Mouse (Mus musculus): ENCODE results near the gene Fbxo24. TPM values are rescaled to one million over a fixed set of nuclear protein-coding genes. Genes with fewer than 3 reads are reported as not detected.

Gene Fbxo24
- total RNA-seq, 2 experiments from 2014 or later, result 0.93 to 1.3 TPM

DNA sequence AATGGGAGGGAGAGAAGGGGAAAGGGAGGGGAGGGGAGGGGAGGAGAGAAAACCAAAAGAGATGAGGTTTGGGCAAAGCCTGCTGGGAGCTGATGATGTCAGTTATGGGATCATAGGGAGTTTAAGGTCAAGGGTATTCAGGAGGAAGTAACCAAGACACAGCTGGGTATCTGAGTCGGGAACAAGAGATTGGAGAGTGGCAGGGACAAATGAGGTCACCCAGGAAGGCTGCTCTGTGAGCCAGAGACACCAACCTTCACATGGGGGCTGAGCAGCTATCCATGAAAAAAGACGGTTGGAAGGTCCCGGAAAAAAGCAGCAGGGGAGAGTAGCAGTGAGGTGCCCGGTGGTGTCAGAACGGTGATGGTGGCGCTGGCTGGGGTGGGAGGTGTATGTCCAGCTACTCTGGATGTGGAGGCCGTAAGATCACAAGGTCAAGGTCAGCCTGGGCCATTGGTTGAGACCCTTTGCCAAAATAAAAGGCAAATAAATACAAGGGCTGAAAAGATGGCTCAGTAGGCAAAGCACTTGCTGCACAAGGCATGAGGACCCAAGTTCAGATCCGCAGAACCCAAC lies 60.5 kb downstream of the Fbxo24 start:
- DNase-seq (ENCODE audit: low spot score in 2 of 2), result no peak

DNA sequence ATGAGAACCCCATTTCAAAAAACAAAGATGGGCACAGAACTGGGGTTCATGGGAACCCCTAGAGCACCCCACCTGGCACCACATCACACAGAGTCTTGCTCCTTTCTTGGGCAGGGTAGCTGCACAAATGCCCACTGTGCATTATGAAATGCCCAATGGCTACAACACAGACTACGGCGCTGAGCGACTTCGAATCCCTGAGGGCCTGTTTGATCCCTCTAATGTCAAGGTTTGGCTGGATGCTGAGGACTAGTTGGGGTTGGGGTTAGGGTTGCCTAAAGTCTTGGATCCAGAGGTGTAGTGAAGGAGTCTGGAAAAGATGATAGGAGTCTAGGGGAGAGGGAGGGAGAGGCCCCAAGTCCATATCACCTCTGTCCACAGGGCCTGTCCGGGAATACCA lies 62.4 kb downstream of the Fbxo24 start:
- DNase-seq (ENCODE audit: low spot score in 2 of 2), result no peak

DNA sequence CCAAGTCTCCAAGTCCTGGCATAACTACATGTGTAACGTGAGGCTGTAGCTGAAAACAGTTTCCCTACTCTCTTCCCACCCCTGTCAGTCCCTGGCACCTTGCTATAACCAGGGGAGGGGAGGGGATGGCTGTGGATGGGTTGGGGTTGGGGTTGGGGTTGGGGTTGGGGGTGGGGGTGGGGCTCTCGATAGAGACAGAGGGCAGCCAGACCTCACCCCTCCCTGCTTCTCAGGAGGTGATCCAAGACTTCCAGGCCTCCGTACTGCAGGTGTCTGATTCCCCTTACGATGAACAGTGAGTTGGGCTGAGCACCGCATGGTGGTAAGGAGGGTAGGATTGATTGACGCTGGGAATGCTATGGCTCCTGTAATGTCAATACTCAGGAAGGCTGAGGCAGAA lies 63.1 kb downstream of the Fbxo24 start:
- DNase-seq (ENCODE audit: low spot score in 2 of 2), result no peak

DNA sequence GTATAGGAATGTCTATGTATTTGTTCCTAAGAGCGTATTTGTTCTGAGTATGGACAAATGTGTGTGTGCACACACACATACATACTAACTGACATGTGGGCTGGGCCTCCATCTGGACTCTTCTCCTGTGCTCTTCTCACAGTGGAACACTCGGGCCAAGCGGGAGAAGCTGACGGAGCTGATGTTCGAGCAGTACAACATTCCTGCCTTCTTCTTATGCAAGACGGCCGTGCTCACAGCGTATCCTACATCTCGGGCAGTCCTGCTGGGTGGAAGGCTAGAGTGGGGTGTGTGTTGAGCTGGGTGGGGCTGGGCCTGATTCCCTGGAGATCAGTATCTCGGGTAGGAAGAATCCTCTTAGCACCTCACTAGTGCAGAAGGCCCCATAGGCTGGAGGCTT lies 65.8 kb downstream of the Fbxo24 start:
- DNase-seq (ENCODE audit: low spot score in 2 of 2), result no peak

Other genes with a start within 250 kb of the Fbxo24 start
- not detected for gene Zan, start 151.9 kb downstream of the Fbxo24 start, total RNA-seq (2021)
- gene Pop7, start 126.5 kb downstream of the Fbxo24 start, total RNA-seq (2021), result 10 to 100 TPM; 23.5 to 24.7 TPM
- gene Gigyf1, start 110.5 kb downstream of the Fbxo24 start, total RNA-seq (2021), result 10 to 100 TPM; 27.6 to 36.4 TPM
- not detected for gene Epo, start 95.8 kb downstream of the Fbxo24 start, total RNA-seq (2021)
- gene Gnb2, start 95.5 kb downstream of the Fbxo24 start, total RNA-seq (2021), result 100 to 1,000 TPM; 517 to 525 TPM
- 1 to 10 TPM; 2.5 to 4.9 TPM for gene Actl6b, start 75.5 kb downstream of the Fbxo24 start, total RNA-seq (2021)
- gene Tfr2, start 59.2 kb downstream of the Fbxo24 start, total RNA-seq (2021), result 1 to 10 TPM; 1.8 to 2.7 TPM
- gene Mospd3, start 27.9 kb downstream of the Fbxo24 start, total RNA-seq (2021), result 10 to 100 TPM; 41.3 to 43.6 TPM
- 100 to 1,000 TPM; 667 to 880 TPM for gene Pcolce, start 15.2 kb downstream of the Fbxo24 start, total RNA-seq (2021)
- gene Lrch4, start 119 bp upstream of the Fbxo24 start, total RNA-seq (2021), result 10 to 100 TPM; 30.3 to 32.7 TPM
- gene Gm20605, start 173 bp upstream of the Fbxo24 start, total RNA-seq (2021), result 10 to 100 TPM; 10.7 to 11.3 TPM
- 1 to 10 TPM; 4.1 to 5.4 TPM for gene Sap25, start 12.3 kb upstream of the Fbxo24 start, total RNA-seq (2021)
- gene Irs3, start 16.7 kb upstream of the Fbxo24 start, total RNA-seq (2021), result 10 to 100 TPM in 1 of 2 experiments, 1 to 10 TPM in 1; 6.7 to 27.5 TPM
- 10 to 100 TPM; 25.3 to 28.8 TPM for gene Agfg2, start 55.7 kb upstream of the Fbxo24 start, total RNA-seq (2021)
- 1 to 10 TPM; 4.2 to 4.7 TPM for gene Nyap1, start 112.6 kb upstream of the Fbxo24 start, total RNA-seq (2021)
- 10 to 100 TPM; 72.5 to 80.5 TPM for gene Tsc22d4, start 116.7 kb upstream of the Fbxo24 start, total RNA-seq (2021)
- gene Ppp1r35, start 149.8 kb upstream of the Fbxo24 start, total RNA-seq (2021), result 10 to 100 TPM; 23.7 to 24.6 TPM
- gene Mepce, start 158.7 kb upstream of the Fbxo24 start, total RNA-seq (2021), result 10 to 100 TPM; 39.9 to 44.6 TPM
- gene Zcwpw1, start 158.8 kb upstream of the Fbxo24 start, total RNA-seq (2021), result 1 to 10 TPM; 2.3 to 2.4 TPM
- 1 to 10 TPM; 2.6 to 4.3 TPM for gene Pilra, start 207.3 kb upstream of the Fbxo24 start, total RNA-seq (2021)
- gene Pilrb1, start 229.1 kb upstream of the Fbxo24 start, total RNA-seq (2021), result 1 to 10 TPM; 1.8 to 2.9 TPM
- gene Pilrb2, start 242.8 kb upstream of the Fbxo24 start, total RNA-seq (2021), result 1 to 10 TPM; 1.1 to 2.5 TPM